Mouse (Mus musculus) stomach, embryonic 16.5 days (tissue): ENCODE measurements at regions not wholly inside any gene's neighbourhood (a gene's known extent, or its start where the extent isn't known, plus 50 kb on each side); places are given as distances from the start of the nearest gene placed in this dataset.

ENCODE experiments used
- ATAC-seq: fragments of 200-750 bp; cut with Nextera tagmentation; 2 replicates; pipeline ENCODE4 v1.8.0; 2017; ENCODE audit warnings: moderate number of reproducible peaks, moderate TSS enrichment; ENCODE audit not compliant: insufficient read depth, low FRiP score
- H3K27ac ChIP-seq: fragments of 300-500 bp; sonication (generic); 2 replicates; pipeline ENCODE4 v1.5.1; 2014; ENCODE audit warnings: low read length
- H3K27me3 ChIP-seq: fragments of 300-500 bp; sonication (generic); 2 replicates; pipeline ENCODE4 v1.6.1; 2014; ENCODE audit warnings: low read length, control low read depth, mixed read lengths; ENCODE audit not compliant: control insufficient read depth, insufficient read depth
- H3K36me3 ChIP-seq: fragments of 300-500 bp; sonication (generic); 2 replicates; pipeline ENCODE4 v1.6.1; 2014; ENCODE audit warnings: low read length; ENCODE audit not compliant: control insufficient read depth, insufficient read depth
- H3K4me1 ChIP-seq: fragments of 300-500 bp; sonication (generic); 2 replicates; pipeline ENCODE4 v1.6.1; 2014; ENCODE audit warnings: low read length, control low read depth, mixed read lengths; ENCODE audit not compliant: control insufficient read depth, insufficient read depth
- H3K4me2 ChIP-seq: fragments of 300-500 bp; sonication (generic); 2 replicates; pipeline ENCODE4 v1.6.1; 2014; ENCODE audit warnings: low read depth, low read length, mixed read lengths
- H3K4me3 ChIP-seq: fragments of 300-500 bp; sonication (generic); replicated peaks from 2 replicates; pipeline ENCODE4 v1.5.1; 2014; ENCODE audit warnings: mild to moderate bottlenecking, low read length
- H3K9ac ChIP-seq: fragments of 300-500 bp; sonication (generic); 2 replicates; pipeline ENCODE4 v1.6.1; 2014; ENCODE audit warnings: low read length
- H3K9me3 ChIP-seq: fragments of 300-500 bp; sonication (generic); replicated peaks from 2 replicates; pipeline ENCODE4 v1.6.1; 2016; ENCODE audit warnings: low read length, control low read depth; ENCODE audit not compliant: control insufficient read depth
- WGBS: fragments of 180-500 bp; shearing (Covaris S2); extraction: QIAGEN DNeasy Blood & Tissue Kit; methylation state at CpG from one replicate; pipeline ENCODE4 v1.1.7; 2014; 5-methylcytosine and 5-hydroxymethylcytosine counted together

- H3K4me3 ChIP-seq, result no peak overlapping the region
- no peaks in the 10 kb centered on the region for H3K9me3 ChIP-seq
- no peak overlapping the region for H3K4me2 ChIP-seq
- no peak overlapping the region for H3K27ac ChIP-seq
- no peaks in the 10 kb centered on the region for H3K27me3 ChIP-seq
- no peaks in the 10 kb centered on the region for H3K36me3 ChIP-seq
- no peaks in the 10 kb centered on the region for H3K4me1 ChIP-seq
- H3K9ac ChIP-seq, result no peak overlapping the region
- WGBS, result 59% methylated on average over 7 of the region's 7 CpGs
- ATAC-seq, result no peak
Measured at GRCm38 (mm10) chr8:107757083-107757482, 168.8 kb upstream of the Psmd7 start.

- H3K9ac ChIP-seq, result no peak overlapping the region
- peaks cover 10% of the 10 kb centered on the region; the same call in 1 of the 2 replicates for H3K9me3 ChIP-seq
- no peak overlapping the region for H3K27ac ChIP-seq
- no peak overlapping the region for H3K4me2 ChIP-seq
- WGBS, result 60% methylated on average over 1 of the region's 1 CpGs
- H3K27me3 ChIP-seq, result no peaks in the 10 kb centered on the region
- no peak for ATAC-seq
- no peak overlapping the region for H3K4me3 ChIP-seq
- no peaks in the 10 kb centered on the region for H3K4me1 ChIP-seq
- H3K36me3 ChIP-seq, result no peaks in the 10 kb centered on the region
Measured at GRCm38 (mm10) chr8:107758637-107759036, 170.4 kb upstream of the Psmd7 start.

- no peaks in the 10 kb centered on the region for H3K27me3 ChIP-seq
- H3K9ac ChIP-seq, result no peak overlapping the region
- no peaks in the 10 kb centered on the region for H3K36me3 ChIP-seq
- H3K4me1 ChIP-seq, result no peaks in the 10 kb centered on the region
- 0 out of 2 replicates have a peak, but pooled peaks cover 2% of the 10 kb centered on the region for H3K9me3 ChIP-seq
- ATAC-seq, result no peak
- no peak overlapping the region for H3K27ac ChIP-seq
- WGBS, result 17% methylated on average over 5 of the region's 5 CpGs
- H3K4me2 ChIP-seq, result no peak overlapping the region
- no peak overlapping the region for H3K4me3 ChIP-seq
Measured at GRCm38 (mm10) chr8:107776906-107777305, 165.5 kb upstream of the Zfhx3 start.

GRCm38 (mm10) chr8:107785771-107786170, 156.7 kb upstream of the Zfhx3 start:
- Histone ChIP-seq H3K9ac (no peak overlapping the region), H3K27ac (no peak overlapping the region), H3K4me1 (no peaks in the 10 kb centered on the region), H3K4me2 (no peak overlapping the region), H3K4me3 (no peak overlapping the region), H3K9me3 (no peaks in the 10 kb centered on the region), H3K27me3 (no peaks in the 10 kb centered on the region), H3K36me3 (no peaks in the 10 kb centered on the region)
- ATAC-seq, result no peak
- WGBS, result 56% methylated on average over 5 of the region's 5 CpGs

GRCm38 (mm10) chr8:107792286-107792685, 150.2 kb upstream of the Zfhx3 start:
- 67% methylated on average over 3 of the region's 3 CpGs for WGBS
- Histone ChIP-seq H3K27ac (no peak overlapping the region), H3K4me3 (no peak overlapping the region), H3K4me1 (0 out of 2 replicates have a peak, but pooled peaks cover 4% of the 10 kb centered on the region), H3K36me3 (no peaks in the 10 kb centered on the region), H3K4me2 (no peak overlapping the region), H3K9me3 (no peaks in the 10 kb centered on the region), H3K9ac (no peak overlapping the region), H3K27me3 (no peaks in the 10 kb centered on the region)
- ATAC-seq, result no peak

- H3K4me2 ChIP-seq, result no peak overlapping the region
- H3K27me3 ChIP-seq, result no peaks in the 10 kb centered on the region
- no peaks in the 10 kb centered on the region for H3K9me3 ChIP-seq
- no peaks in the 10 kb centered on the region for H3K36me3 ChIP-seq
- WGBS, result 77% methylated on average over 14 of the region's 14 CpGs
- no peak for ATAC-seq
- H3K9ac ChIP-seq, result no peak overlapping the region
- no peaks in the 10 kb centered on the region; the same call in 1 of the 2 replicates for H3K4me1 ChIP-seq
- H3K4me3 ChIP-seq, result no peak overlapping the region
- no peak overlapping the region for H3K27ac ChIP-seq
Measured at GRCm38 (mm10) chr8:107814931-107815330, 127.5 kb upstream of the Zfhx3 start.

- Histone ChIP-seq H3K4me2 (no peak overlapping the region), H3K9ac (no peak overlapping the region), H3K27ac (no peak overlapping the region), H3K9me3 (no peaks in the 10 kb centered on the region), H3K4me1 (peaks cover 5% of the 10 kb centered on the region; the same call in 1 of the 2 replicates), H3K27me3 (no peaks in the 10 kb centered on the region), H3K36me3 (no peaks in the 10 kb centered on the region), H3K4me3 (no peak overlapping the region)
- 23% methylated on average over 3 of the region's 3 CpGs for WGBS
- no peak for ATAC-seq
Measured at GRCm38 (mm10) chr8:107815775-107816174, 126.7 kb upstream of the Zfhx3 start.

GRCm38 (mm10) chr8:107817796-107818195, 124.6 kb upstream of the Zfhx3 start:
- no peak overlapping the region for H3K9ac ChIP-seq
- H3K27me3 ChIP-seq, result no peaks in the 10 kb centered on the region
- H3K4me2 ChIP-seq, result no peak overlapping the region
- no peak for ATAC-seq
- no peak overlapping the region for H3K4me3 ChIP-seq
- no peaks in the 10 kb centered on the region for H3K9me3 ChIP-seq
- no peaks in the 10 kb centered on the region for H3K36me3 ChIP-seq
- H3K4me1 ChIP-seq, result peaks cover 5% of the 10 kb centered on the region; the same call in 1 of the 2 replicates
- H3K27ac ChIP-seq, result no peak overlapping the region
- 70% methylated on average over 9 of the region's 9 CpGs for WGBS

- no peaks in the 10 kb centered on the region for H3K27me3 ChIP-seq
- H3K9ac ChIP-seq, result no peak overlapping the region
- no peak overlapping the region for H3K4me3 ChIP-seq
- H3K27ac ChIP-seq, result no peak overlapping the region
- peaks cover 5% of the 10 kb centered on the region; the same call in 1 of the 2 replicates for H3K4me1 ChIP-seq
- no peaks in the 10 kb centered on the region for H3K9me3 ChIP-seq
- no peak for ATAC-seq
- WGBS, result 13% methylated on average over 8 of the region's 8 CpGs
- H3K4me2 ChIP-seq, result no peak overlapping the region
- no peaks in the 10 kb centered on the region for H3K36me3 ChIP-seq
Measured at GRCm38 (mm10) chr8:107820174-107820760, 122.2 kb upstream of the Zfhx3 start.
